Mouse (Mus musculus) thymus, adult 2 months (tissue): Measurements from ENCODE around the gene Foxn1.

Experiments
- CTCF ChIP-seq: fragments of 200-500 bp; IDR thresholded peaks from 2 replicates; pipeline ENCODE4 v1.5.1; 2012; ENCODE audit warnings: mild to moderate bottlenecking, control low read depth, low read length, moderate library complexity, borderline replicate concordance; ENCODE audit not compliant: control insufficient read depth, poor library complexity, insufficient read depth; ENCODE audit errors: extremely low read depth
- POLR2A ChIP-seq: fragments of 200-500 bp; IDR thresholded peaks from 2 replicates; pipeline ENCODE4 v1.6.1; 2012; ENCODE audit warnings: mild to moderate bottlenecking, low read length, control low read depth, moderate library complexity; ENCODE audit not compliant: control insufficient read depth, poor library complexity, insufficient read depth; ENCODE audit errors: extremely low read depth

GRCm38 (mm10) chr11:78360125-78360788 is 26.1 kb downstream of the Foxn1 start:
- TF ChIP-seq CTCF (peak; percentile 69; the same call in 1 of the 2 replicates), POLR2A (no peak)
